Mouse (Mus musculus) C2C12 (cell line): ENCODE measurements at regions not wholly inside any gene's neighbourhood (a gene's known extent, or its start where the extent isn't known, plus 50 kb on each side); places are given as distances from the start of the nearest gene placed in this dataset.

Experiments used
- CTCF ChIP-seq: IDR thresholded peaks from one replicate; pipeline ENCODE4 v1.5.1; 2011; ENCODE audit not compliant: control insufficient read depth, insufficient read depth, insufficient read length
- USF1 ChIP-seq: IDR thresholded peaks from one replicate; pipeline ENCODE4 v1.6.1; 2011; ENCODE audit warnings: low read depth, mild to moderate bottlenecking, control low read depth, moderate library complexity

DNA sequence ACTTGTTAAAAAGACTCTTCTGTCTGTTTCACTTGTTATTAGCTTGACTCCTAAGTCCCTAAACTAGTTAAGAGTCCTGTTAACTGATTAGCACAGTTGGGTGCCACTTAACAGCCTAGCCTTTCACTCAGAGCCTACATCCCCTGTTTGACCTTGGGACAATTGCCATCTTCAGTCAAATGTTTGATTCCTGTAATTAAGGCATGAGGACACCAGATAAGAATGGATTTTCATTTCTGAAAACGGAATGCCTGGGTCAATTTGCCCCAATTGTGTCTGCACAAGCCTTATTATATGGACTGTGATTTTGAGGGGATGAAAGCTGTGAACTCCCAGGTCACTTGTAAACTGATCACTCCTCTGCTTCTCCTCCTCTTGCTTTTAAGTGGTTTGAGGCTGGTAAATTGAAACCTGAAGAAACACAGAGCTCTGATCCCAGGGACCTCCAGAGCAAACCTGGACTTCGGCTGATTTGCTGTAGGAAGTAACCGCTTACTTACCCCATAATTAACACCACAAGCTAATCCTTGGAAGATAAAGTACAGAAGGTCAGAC lies 171.8 kb upstream of the Nt5c1b start:
- TF ChIP-seq CTCF (no peak), USF1 (no peak)
